Mouse (Mus musculus) hindlimb bud, embryonic 11.5 days (tissue): ENCODE data around the gene Gadd45a.
"Not testable (repeated sequence)": the region's sequence is repeated elsewhere in the genome, so short reads cannot be mapped to it uniquely, and the experiment has no call there.

Source experiments
- DNase-seq: peaks from one replicate; pipeline ENCODE4 v3.0.0-alpha.2; 2012; ENCODE audit warnings: low read depth, low spot score; ENCODE audit errors: extremely low spot score

The Gadd45a gene

GRCm38 (mm10) chr6:67021308-67021707 is 15.9 kb downstream of the Gadd45a start:
- no peak for DNase-seq

- not testable (repeated sequence) for DNase-seq
These were observed 18.3 kb downstream of the Gadd45a start for GRCm38 (mm10) chr6:67019001-67019400.

DNA sequence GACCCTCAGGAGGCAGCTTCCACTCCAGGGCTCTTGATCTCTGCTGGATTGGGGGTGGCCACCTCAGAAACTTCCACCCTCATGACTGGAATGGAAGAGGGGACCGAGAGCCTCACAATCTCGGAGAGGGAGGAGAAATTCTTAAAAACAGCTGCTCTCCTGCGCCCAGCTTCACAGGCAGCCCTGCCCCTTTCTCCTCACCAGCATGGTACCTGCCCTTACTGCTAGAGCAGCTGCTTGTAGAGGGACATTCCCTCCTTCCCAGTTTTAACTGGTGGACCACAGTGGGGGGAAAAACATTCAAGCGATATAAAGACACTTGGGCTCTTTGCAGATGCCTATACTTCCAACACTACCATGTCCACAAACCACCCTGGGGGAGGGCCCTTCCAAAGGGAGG is 18.9 kb downstream of the Gadd45a start:
- no peak for DNase-seq

- DNase-seq: no peak
These were observed 20.6 kb downstream of the Gadd45a start for GRCm38 (mm10) chr6:67016520-67017111.

DNA sequence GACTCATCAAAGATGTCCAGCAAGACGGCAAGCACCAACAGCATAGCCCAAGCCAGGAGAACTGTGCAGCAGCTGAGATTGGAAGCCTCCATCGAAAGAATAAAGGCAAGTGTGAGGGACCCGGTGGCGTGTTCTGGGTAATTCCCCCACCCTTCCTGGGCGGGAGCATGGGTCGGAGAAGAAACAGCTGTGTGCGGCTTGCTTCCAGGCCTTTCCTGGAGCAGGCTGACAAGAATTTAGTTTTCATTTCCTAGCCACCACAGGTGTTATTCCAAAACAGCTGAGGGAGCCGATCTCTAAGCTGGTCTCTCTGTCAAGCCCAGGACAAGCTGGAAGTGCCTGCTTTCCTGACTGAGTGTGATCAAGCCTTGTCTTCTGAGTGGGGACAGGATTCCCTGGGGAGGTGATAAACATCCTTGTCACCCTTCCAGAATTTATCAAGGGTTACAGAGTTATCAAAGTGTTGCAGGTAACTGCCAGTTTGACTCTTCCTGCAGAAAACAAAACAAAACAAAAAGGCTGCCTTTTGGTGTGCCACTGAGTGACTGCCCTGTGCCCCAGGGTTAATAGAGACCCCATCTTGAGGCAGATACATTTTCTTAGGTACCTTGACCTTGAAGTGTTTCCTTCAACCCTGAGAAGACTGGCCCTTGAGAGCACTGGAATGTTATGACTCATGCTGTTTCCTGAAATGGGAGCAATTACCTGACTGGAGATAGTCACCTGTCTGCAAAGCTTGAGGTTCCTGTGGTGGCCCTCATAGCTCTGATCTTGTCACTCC is 21.3 kb downstream of the Gadd45a start:
- DNase-seq: no peak

- no peak for DNase-seq
These were observed 22.6 kb downstream of the Gadd45a start for GRCm38 (mm10) chr6:67014679-67015075.

GRCm38 (mm10) chr6:67013949-67014678 is 23.1 kb downstream of the Gadd45a start:
- DNase-seq: no peak

DNA sequence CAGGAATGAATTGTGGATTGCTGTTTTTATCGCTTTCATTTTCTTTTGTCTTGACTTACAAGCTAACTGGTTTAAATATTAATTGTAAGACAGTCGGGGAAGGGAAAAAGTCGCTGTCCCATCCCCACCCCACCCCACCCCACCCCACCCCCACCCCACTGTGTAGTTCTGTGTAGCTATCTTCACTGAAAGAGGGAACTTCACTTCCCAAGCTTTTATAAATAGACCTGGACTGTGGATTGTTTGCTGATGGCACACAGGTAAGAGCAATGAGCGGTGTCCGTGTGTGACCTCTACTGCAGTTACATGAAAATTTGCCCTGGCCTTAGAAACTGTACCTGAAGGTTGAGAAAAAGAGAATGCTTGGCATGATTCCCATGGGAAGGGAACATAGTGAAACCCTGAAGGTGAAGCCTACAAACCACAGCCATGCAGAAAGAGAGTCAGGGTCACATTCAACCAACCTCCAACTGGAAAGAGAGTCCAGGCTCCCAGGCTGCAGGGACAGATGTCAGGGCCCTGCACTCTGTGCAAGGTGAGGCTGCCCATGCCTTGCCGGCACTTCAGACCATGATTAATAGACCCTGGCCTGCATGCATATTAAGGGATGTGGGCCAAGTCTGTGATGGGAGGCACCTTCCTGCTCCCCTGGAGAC is 23.8 kb downstream of the Gadd45a start:
- no peak for DNase-seq

- no peak for DNase-seq
These were observed 26.1 kb downstream of the Gadd45a start for GRCm38 (mm10) chr6:67011217-67011518.

DNA sequence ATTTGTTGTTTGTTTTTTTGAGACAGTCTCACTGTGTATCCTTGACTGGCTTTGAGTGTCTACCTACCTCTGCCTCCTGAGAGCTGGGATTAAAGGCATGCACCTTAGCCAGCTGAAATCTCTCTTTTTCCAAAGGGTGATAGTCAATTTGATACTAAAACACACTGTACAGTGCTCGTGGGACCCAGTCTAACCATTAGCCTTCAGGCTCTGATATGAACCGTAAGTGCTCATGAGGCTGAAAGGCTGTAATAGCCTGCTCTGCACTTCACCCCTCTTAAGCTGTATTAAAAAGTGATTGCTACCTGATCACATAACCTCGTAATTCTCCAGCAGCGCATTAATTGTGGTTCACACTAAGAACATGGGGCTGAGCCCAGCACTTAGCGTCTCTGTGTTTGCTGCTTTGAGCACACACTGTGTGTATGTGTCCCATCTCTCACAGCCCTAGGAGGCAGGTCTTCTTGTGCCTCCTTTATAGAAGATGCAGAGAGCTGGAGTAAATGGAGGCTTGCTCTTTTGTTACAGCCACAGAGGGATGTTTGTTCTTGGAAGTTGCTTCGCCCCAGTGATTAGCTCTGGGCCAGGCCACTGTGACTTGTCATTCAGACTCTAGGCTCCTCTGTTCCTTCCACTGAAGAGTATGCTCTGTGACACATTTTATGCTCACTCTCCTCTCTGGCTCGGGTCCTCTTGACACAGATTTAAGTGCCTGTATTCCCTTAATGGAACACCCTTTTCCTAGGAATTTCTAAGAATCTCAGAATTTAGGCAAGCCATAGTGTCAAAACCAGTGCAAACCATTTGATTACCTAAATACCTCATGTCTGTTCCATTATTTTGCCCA is 26.7 kb downstream of the Gadd45a start:
- no peak for DNase-seq

- no peak for DNase-seq
These were observed 27.4 kb downstream of the Gadd45a start for GRCm38 (mm10) chr6:67009888-67010287.

DNA sequence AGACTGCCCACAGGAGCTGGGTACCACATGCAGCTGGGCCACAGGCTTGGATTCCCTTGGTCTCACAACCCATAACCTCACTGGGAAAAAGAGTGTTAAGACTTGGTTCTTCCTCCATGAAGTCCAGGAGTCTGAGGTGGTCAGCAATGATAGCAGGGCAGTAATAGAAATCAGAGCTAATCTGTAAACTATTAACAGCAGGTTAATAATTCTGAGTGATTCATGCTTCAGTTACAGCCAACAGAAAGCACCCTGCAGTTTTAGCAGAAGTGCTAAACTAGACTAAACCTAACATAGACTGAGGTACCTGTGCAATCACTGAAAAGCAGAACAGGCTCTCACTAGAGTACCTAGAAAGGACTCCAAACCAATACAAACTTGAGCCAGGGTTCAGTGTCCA is 37.5 kb downstream of the Gadd45a start:
- no peak for DNase-seq

DNA sequence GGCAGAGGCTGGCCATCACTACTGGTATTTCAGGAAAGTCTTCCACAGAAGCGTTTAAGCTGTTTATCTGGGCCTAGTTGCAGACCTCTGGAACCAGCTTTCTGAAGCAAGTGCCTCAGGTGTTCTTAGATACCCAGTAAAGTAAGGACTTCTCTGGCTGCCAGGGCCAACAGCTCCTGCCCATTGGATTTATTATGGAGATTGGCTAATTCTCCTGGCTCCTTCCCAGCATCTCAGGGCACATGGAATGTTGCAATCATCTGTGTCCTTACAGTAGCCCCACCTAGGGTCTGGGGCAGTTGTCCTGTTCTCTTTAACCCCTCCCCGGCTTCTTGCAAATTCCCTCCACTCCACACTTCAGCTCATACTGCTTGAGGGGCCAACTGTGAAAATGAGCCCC is 38.6 kb downstream of the Gadd45a start:
- no peak for DNase-seq

DNA sequence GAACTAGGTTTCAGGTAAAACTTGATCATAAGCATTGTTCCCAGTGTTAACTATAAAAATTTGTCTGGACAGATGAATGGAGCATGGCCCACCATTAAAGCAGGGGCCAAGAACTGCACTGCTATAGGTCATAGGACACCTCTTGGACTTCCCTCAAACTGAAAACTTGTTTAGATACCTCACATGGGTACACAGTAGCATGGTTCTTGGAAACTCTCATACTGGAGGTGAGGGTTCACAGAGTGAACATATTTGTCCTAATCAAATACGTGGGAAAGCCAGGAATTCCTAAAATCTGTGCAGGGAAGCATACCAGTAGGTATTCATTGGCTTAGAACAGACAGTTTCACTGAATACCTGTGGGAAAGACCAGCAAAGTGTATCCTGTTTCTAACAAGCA is 41.0 kb downstream of the Gadd45a start:
- DNase-seq: no peak

GRCm38 (mm10) chr6:66995825-66996224 is 41.4 kb downstream of the Gadd45a start:
- no peak for DNase-seq

- no peak for DNase-seq
These were observed 42.3 kb downstream of the Gadd45a start for GRCm38 (mm10) chr6:66994981-66995380.

- no peak for DNase-seq
These were observed 44.5 kb downstream of the Gadd45a start for GRCm38 (mm10) chr6:66992786-66993185.

- DNase-seq: no peak
These were observed 45.0 kb downstream of the Gadd45a start for GRCm38 (mm10) chr6:66992232-66992631.

GRCm38 (mm10) chr6:66989518-66989917 is 47.7 kb downstream of the Gadd45a start:
- DNase-seq: no peak

DNA sequence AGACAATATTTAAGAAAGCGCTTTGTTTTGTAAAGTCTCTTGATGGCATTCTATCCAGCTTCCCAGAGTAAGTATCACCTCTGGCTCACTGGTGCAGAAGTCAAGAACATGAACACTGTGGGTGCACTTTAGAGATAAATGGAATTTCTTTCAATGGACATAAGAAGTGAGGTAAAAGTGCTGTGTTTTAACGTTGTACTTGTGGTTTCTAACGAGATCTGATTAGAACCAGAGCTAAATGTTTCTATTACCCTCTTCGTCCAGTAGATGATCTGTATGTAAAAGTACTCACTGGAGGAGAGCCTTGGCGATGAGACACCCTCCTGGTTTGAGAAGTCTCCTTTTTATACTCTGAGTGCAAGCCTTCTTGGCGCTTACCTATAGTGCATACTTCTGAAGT is 48.2 kb downstream of the Gadd45a start:
- DNase-seq: no peak

DNA sequence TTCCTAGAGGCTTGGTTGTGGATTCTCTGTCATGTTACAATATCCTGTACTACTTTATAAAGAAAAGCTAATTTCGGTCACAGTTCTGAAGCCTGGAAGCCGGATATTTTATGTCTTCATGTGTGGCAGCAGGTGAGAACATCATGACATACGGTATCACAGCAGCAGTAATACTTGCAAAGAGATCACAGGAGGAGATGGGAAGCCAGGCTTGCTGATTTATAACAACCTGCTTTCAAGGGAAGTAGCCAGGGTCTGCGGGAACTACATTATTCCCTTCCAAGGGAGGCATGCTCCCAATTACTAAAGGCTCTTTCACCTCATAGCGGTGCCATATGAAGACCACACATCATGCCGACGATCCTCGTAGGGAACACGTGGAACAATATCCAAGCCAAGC is 48.9 kb downstream of the Gadd45a start:
- DNase-seq: no peak
